Mouse (Mus musculus): ENCODE results near the gene Fam149a. TPM values are rescaled to one million over a fixed set of nuclear protein-coding genes. Genes with fewer than 3 reads are reported as not detected.
A peak's percentile ranks its signal among the peaks of the same experiment; 100 is the strongest.
"Not testable (repeated sequence)": the region's sequence is repeated elsewhere in the genome, so short reads cannot be mapped to it uniquely, and the experiment has no call there.

The Fam149a gene
- total RNA-seq, 2 experiments from 2014 or later, result 0.04 to 0.32 TPM

DNA sequence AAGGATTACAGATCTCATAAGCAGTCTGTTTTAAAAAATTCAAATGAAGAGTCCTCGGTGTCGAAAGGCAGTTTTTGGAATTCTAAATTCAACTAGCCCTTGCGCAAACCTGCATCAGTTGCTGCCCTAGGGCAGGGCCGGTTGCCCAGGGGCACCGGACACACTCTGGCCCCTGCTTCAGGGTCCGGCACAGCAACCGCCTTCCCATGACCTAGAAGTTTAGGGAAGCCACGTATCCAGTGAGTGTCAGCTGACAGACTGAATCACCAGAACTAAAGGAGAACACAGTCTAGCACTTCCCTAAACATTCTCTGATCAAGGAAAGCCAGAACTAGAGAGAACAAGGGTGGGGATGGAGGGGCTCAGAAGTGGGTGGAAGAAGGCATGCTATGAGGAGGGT is 48.6 kb downstream of the Fam149a start:
- ATAC-seq (replicated peaks; ENCODE audit: poor library complexity), result peak; percentile 65

DNA sequence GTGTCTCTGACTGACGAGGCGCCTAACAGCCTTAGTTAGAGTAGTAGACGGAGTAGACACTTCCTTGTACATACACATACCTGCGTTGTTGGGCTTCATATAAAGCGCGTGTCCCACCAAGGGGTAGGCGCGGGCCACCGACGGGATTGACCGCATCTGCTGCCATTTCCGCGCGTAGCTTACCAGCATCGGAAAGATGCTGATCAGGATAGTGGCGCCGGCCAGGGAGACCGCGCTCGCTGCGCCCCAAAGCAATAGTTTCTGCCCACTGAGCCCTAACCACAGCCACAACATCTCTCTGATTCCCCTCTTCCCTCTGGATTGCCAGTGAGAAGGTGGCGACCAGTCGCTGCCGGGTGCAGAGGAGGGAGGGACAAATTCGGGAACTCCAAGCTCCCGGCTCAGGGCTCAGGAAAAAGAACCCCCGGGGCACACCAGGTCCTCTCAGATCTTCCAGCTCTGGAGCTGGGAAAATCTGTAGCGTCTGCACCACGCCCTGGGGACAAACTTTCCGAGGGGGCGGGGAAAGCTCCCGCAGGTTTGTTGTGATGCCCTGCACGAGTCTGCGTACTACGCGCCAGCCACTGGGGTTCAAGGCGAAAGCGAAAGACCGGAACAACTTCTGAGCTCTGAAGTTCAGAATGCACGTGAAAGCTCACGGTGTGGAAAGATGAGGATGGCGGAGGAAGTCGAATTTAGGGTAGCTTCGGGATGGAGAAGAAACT is 49.2 kb downstream of the Fam149a start, which contains the start of gene Cyp4v3:
TSS of gene Cyp4v3 (minus strand) at position 532 of the 725 bp plus-strand sequence.
- peak; percentile 83 for ATAC-seq (replicated peaks; ENCODE audit: poor library complexity)

DNA sequence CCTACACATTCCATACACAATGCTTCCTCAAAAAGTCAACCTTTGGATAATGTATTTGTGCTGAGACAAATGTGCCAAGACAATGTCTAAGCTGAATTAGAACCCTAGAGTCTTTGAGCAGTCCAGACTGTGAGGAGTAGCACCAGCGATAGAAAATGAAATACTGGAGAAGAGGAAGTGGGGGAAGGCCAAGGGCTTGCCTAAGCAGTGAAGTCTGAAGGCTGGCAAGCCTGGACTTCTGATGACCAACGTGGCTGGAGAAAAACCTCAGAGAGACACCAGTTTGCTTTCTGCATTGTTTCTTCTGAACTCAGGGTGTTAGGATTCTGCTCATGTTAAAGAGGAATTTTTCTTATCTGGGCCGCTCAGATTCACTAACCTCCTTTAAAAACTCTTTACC is 51.2 kb downstream of the Fam149a start:
- ATAC-seq (replicated peaks; ENCODE audit: poor library complexity), result peak; percentile 40; the same call in 1 of the 2 replicates

DNA sequence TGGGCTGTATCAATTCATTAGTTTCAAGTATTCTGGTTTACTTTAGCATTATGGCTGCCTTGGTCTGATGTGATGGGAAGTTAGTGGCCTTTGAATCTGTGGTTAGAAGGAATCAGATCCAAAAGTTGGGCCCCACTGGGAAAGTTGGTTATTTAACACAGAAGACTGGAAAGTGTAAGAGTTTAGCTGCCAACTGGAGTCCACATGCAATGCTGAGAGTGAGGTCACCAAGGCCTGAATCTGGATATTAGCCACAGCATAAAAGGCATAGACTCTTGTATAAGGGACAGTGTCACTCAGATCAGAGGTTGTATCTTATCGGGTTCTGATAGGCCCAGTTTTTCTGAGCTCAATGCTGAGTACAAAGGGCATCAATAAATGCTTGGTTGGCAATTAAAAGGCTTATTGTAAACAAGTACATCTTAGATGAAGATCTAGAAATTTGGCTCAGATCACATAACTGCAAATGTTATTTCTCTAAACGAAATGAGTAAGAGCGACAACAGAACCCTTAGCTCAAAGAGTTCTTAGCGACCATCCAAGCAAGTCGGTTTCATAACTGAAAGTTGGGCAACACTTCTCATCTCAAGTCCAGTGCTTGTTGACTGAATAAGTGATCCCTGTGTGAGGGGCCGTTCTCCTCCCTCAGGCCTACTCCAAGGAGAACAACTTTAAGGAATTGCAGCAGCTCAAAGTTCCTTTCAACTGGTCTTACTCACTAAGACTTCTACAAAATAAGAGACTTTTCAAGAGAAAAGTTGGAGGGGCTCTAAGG is 52.7 kb downstream of the Fam149a start:
- ATAC-seq (replicated peaks; ENCODE audit: poor library complexity), result no peak

DNA sequence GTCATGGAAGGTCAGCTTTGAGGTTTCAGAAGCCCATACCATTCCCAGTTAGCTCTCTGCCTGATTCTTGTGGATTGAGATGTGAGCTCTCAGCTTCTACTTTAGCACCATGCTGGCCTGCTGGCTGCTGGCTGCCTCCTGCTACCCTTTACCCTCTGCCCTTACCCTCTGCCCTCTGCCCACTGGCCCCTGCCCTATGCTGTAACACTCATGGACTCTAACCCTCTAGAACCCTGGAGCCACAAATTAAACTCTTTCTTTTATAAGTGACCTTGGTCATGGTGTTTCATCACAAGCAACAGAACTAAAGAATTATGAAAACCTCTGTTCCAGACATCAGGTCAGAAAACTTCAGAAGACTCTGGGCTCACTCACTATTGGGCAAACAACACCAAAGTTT is 55.0 kb downstream of the Fam149a start:
- ATAC-seq (replicated peaks; ENCODE audit: poor library complexity), result not testable (repeated sequence)

DNA sequence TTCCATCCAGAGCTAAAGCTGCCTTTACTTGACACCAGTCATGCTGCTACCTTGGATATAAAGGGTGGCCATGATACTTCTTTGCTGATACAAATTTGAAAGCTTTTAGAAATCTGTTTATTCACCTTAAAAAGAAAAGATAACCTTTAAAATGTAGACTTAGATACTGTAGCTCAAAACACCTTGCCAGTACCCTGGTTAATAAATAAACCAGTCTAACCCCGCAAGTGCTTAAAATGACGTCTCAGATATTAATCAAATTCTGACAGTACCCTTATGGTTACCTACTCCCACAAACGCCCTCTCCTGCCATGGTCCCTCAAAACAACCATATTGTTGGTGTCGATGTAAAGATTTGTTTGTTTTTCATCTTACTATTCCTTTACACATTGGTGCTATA is 57.9 kb downstream of the Fam149a start:
- no peak for ATAC-seq (replicated peaks; ENCODE audit: poor library complexity)

DNA sequence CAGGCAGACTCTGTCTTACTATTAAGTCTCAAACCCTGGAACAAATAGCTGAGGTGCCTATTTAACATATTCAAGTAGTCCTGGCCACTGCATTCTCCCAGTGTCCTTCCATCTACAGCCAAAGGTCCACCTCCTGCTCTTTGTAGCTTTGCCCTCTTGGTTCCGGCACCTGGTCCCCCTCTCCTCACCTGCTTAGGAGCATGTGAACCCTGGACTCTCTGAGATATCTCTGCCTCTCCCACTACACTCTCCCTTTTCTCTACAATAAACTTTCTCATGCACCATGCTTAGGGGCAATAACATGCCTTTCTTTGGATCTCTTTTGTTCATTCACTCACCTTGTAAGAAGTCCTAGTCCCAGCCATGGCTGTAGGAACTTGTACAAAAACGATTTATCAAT is 60.7 kb downstream of the Fam149a start:
- no peak for ATAC-seq (replicated peaks; ENCODE audit: poor library complexity)

DNA sequence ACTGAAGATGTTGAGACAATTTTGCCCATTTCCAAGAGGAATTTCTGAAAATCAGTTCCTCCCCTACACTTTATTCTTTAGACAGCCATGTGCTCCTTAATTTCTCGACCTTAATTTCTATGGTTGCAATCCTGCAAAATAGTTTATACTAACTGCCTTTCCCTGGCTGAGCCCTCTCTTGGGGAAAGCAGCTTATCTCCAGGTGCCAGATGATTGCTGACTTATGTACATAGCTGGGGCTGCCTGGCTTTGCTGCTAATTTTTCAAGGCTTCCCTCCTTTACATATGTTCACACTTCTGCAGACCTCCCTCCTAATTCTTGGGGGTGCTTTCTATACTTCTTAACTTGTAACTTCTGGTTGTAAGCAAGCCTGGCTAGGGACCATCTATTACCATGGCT is 61.2 kb downstream of the Fam149a start:
- ATAC-seq (replicated peaks; ENCODE audit: poor library complexity), result no peak

DNA sequence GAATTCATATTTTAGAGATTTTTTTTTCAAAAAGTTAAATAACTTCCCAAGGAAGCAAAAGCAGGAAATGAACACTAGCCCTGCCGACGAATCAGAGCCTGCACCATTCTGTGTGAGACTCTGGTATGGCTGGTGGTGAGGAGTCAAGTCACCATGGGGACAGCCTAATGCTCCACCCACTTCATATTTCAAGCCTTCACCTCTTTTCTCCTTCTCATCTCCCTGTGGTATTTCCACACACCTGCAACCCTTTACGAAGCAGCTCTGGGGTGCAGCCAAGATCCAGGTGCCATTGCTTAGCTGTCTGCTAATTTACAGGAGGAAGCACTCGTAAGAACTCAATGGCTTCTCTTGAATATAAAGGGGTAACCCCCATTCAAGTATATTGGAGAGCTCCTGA is 71.1 kb downstream of the Fam149a start:
- no peak for ATAC-seq (replicated peaks; ENCODE audit: poor library complexity)

DNA sequence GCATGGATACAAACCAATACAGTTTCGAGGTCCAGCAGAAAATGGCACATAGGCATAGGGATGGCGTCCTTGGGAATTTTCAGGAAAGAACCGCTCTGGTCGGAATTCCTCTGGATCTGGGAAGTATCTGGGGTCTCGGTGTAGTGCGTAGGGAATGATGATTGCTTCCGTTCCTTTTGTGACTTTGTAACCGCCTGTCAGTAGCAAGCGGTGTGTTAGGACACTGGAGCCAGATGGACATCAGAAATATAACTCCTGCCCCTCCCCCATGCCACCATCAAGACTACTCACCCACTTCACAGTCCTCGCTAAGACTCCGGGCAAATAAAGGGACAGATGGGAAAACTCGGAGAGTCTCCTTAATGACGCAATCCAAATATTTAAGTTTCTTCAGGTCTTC is 73.7 kb downstream of the Fam149a start, which contains the start of gene Gm45753:
TSS of gene Gm45753 (minus strand) at position 101 of the 400 bp plus-strand sequence.
- ATAC-seq (replicated peaks; ENCODE audit: poor library complexity), result no peak

DNA sequence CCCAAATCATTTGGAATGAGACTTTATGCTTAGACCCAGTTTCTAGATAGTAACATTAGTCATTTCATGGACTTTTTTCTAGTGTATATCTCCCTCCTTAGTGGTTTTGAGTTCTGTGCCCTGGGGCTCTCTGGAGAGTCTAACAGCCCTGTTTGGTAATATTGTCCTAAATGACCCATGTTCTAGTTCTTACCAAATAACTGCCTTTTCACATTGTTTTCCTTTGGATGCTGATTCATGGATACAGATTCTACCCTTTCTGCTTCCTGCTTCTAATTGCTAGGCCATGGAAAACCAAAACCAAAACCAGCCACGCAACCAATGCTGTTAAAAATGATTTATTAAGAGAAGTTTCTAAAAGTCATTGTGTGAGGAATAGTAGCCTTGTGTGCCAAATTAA is 76.6 kb downstream of the Fam149a start:
- ATAC-seq (replicated peaks; ENCODE audit: poor library complexity), result no peak

DNA sequence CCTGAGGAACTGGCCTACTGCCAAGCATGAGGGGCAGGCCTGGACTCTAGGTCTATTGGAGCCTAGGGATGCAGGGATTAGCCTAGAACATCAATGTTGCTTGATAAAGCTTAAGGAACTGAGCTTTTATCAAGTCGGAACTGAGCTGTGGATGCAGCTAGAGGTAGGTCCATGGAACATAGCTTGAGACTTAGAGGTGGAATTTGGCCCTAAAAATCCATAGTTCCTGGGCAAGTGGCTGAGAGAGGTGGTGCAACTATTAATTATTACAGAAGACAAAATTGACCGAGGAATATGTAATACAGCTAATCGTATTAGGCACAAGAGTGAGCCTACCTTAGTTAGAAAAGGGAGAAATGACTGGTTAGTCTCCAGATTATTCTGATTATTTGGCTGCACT is 77.7 kb downstream of the Fam149a start:
- ATAC-seq (replicated peaks; ENCODE audit: poor library complexity), result no peak

DNA sequence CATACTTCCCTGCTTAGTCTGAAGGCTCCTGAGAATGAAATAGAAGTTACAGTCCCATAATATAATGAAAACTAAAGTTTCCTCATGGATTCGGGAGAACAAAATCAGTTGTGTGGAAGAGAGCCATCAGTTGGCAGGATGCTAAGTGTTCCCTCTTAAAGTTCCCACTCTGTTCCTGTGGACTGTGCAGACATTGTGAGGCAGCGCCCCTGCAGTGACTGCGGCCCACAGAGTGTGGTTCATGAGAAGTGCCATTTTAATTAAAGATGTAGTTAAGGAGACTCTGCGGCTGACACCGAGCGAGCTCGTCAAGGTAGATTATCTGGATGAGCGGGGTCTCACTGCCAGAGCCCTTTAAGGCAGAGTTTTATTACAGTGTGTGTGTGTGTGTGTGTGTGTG is 79.7 kb downstream of the Fam149a start:
- no peak for ATAC-seq (replicated peaks; ENCODE audit: poor library complexity)

DNA sequence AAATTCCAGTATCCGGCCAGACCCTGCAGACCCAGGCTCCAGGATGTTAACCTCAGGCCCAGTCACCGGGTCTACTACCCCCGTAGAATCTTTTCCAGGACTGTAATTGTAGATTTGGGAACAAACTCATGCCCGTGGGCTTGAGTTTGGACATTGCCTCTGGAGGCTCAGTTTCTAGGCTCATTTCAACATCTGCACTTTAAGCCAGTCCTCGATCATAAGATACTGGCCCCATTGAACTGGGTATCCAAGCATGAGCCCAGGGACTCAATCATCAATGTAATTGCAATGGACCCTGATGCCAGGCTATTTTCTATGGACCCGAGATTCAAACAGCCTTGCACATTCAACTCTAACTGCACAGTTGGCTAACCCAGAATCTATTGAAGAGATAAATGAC is 86.8 kb downstream of the Fam149a start:
- ATAC-seq (replicated peaks; ENCODE audit: poor library complexity), result no peak

DNA sequence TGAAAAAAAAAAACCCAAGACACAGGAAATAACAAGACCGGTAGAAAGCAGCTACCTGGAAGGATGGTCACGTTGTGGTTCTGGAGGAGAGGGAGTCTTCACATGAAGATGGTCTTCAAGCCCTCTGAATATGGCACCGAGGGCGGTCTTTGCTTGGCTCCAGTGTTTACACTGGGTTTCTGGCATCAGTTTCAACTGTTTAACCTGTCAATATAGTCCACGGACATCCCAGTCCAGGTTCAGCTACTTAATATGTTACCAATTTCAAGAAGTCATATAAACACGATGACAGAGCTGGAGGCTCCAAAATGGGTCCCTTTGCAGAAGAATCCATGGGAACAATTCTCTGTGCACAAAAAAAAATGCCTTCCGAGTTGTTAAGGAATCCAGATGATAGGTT is 87.4 kb downstream of the Fam149a start, which contains the start of gene Klkb1:
TSS of gene Klkb1 (minus strand) at position 173 of the 400 bp plus-strand sequence.
- ATAC-seq (replicated peaks; ENCODE audit: poor library complexity), result no peak

DNA sequence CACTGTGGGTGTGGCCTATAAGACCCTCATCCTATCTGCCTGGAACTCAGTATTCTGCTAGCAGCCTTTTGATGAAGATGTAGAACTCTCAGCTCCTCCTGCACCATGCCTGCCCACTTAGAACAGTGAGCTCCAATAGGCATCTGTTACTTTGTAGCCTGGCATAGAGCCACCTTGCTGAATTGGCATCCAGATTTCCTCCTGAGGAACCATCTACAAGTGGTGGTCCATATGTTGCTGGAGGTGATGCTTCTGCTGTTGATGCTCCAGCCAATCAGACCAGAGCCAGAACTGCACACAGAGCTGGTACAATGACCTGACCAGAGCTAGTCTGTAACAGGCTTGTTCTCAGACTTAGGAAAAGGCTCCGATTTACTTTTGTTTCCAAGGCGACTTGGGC is 90.3 kb downstream of the Fam149a start:
- ATAC-seq (replicated peaks; ENCODE audit: poor library complexity), result no peak

Other genes starting within 250 kb of the Fam149a start
- not detected in 2 replicates for gene F11, start 120.3 kb downstream of the Fam149a start, total RNA-seq (2015)
- not detected in 2 replicates for gene F11, start 120.3 kb downstream of the Fam149a start, total RNA-seq (2017)
- gene Klkb1, start 87.4 kb downstream of the Fam149a start, total RNA-seq (2015), result not detected in 2 replicates
- not detected in 2 replicates for gene Klkb1, start 87.4 kb downstream of the Fam149a start, total RNA-seq (2017)
- gene Gm45753, start 73.8 kb downstream of the Fam149a start, total RNA-seq (2015), result not detected in 2 replicates
- not detected in 2 replicates for gene Gm45753, start 73.8 kb downstream of the Fam149a start, total RNA-seq (2017)
- 10.9 and 13.2 TPM in 2 replicates for gene Cyp4v3, start 49.1 kb downstream of the Fam149a start, total RNA-seq (2015)
- gene Cyp4v3, start 49.1 kb downstream of the Fam149a start, total RNA-seq (2017), result 10.9 and 11.6 TPM in 2 replicates
- 1.2 and 1.9 TPM in 2 replicates for gene Tlr3, start 28.8 kb upstream of the Fam149a start, total RNA-seq (2015)
- 0.24 and 1.6 TPM in 2 replicates for gene Tlr3, start 28.8 kb upstream of the Fam149a start, total RNA-seq (2017)
- 0.32 TPM in 1 of 2 replicates, not detected in the other for gene Sorbs2, start 125.5 kb upstream of the Fam149a start, total RNA-seq (2015)
- not detected in 2 replicates for gene Sorbs2, start 125.5 kb upstream of the Fam149a start, total RNA-seq (2017)